Mouse (Mus musculus) megakaryocyte progenitor cell, adult 5-6 weeks (primary cell): Measurements from ENCODE around the gene Pcbp2. TPM values are rescaled to one million over a fixed set of nuclear protein-coding genes. Genes with fewer than 3 reads are reported as not detected.

Experiments
- ATAC-seq: replicated peaks from 2 replicates; pipeline ENCODE4 v1.8.0; 2016; ENCODE audit warnings: mild to moderate bottlenecking, moderate TSS enrichment, inconsistent platforms; ENCODE audit not compliant: poor library complexity
- total RNA-seq, 2 experiments: library from RNA; stranded (forward) in 1 of 2; stranded (reverse) in 1 of 2; fragments of 157-497, 149-512 nt in 1 of 2; fragments of 200-1000 nt in 1 of 2; gene quantifications; 2 replicates each; pipeline versions ENCODE4 v1.2.3 to v1.2.4; 2015 to 2017

Gene Pcbp2
- total RNA-seq, 2 experiments from 2014 or later = 175 to 973 TPM

GRCm38 (mm10) chr15:102519211-102520141 is 49.1 kb downstream of the Pcbp2 start:
- ATAC-seq = no peak

- ATAC-seq = no peak
These were observed 50.1 kb downstream of the Pcbp2 start for GRCm38 (mm10) chr15:102520416-102520815.

- no peak for ATAC-seq
These were observed 51.1 kb downstream of the Pcbp2 start for GRCm38 (mm10) chr15:102521480-102521879.

- peak; percentile 91 for ATAC-seq
These were observed 54.6 kb downstream of the Pcbp2 start, which contains the start of gene Npff for GRCm38 (mm10) chr15:102524892-102525485. Gene Npff, minus strand, starts transcription at chr15:102524942.

- ATAC-seq = no peak
These were observed 56.0 kb downstream of the Pcbp2 start for GRCm38 (mm10) chr15:102526111-102527002.

- peak; percentile 70 for ATAC-seq
These were observed 57.6 kb downstream of the Pcbp2 start for GRCm38 (mm10) chr15:102527936-102528335.

GRCm38 (mm10) chr15:102528396-102528795 is 58.1 kb downstream of the Pcbp2 start:
- no peak for ATAC-seq

- no peak for ATAC-seq
These were observed 60.2 kb downstream of the Pcbp2 start for GRCm38 (mm10) chr15:102530566-102530965.

- ATAC-seq = no peak
These were observed 61.2 kb downstream of the Pcbp2 start for GRCm38 (mm10) chr15:102531586-102531985.

GRCm38 (mm10) chr15:102532106-102532900 is 62.0 kb downstream of the Pcbp2 start:
- ATAC-seq = no peak

GRCm38 (mm10) chr15:102533926-102534325 is 63.6 kb downstream of the Pcbp2 start:
- ATAC-seq = no peak

- ATAC-seq = no peak
These were observed 74.5 kb downstream of the Pcbp2 start for GRCm38 (mm10) chr15:102544801-102545200.

- no peak for ATAC-seq
These were observed 75.9 kb downstream of the Pcbp2 start for GRCm38 (mm10) chr15:102546246-102546645.

- no peak for ATAC-seq
These were observed 76.5 kb downstream of the Pcbp2 start for GRCm38 (mm10) chr15:102546677-102547427.

GRCm38 (mm10) chr15:102547478-102547877 is 77.1 kb downstream of the Pcbp2 start:
- ATAC-seq = no peak
